Mouse (Mus musculus) liver, postnatal 0 days (tissue): ENCODE measurements around the gene Cmtm5.
"Not testable (repeated sequence)": the region's sequence is repeated elsewhere in the genome, so short reads cannot be mapped to it uniquely, and the experiment has no call there.

ENCODE experiments used
- CTCF ChIP-seq: sonication (generic); IDR thresholded peaks from 2 replicates; pipeline ENCODE4 v1.5.1; 2016; ENCODE audit warnings: antibody characterized with exemption, low read depth
- EP300 ChIP-seq: IDR thresholded peaks from 2 replicates; pipeline ENCODE4 v1.6.1; 2016; ENCODE audit warnings: antibody characterized with exemption, low read depth, mild to moderate bottlenecking

- TF ChIP-seq CTCF, EP300: not testable (repeated sequence)
Measured at GRCm38 (mm10) chr14:54972786-54973185, 36.7 kb downstream of the Cmtm5 start.
